Mouse (Mus musculus) E14TG2a.4 (cell line): ENCODE measurements at regions not wholly inside any gene's neighbourhood (a gene's known extent, or its start where the extent isn't known, plus 50 kb on each side); places are given as distances from the start of the nearest gene placed in this dataset.

Experiments used
- CTCF ChIP-seq: conservative IDR thresholded peaks from 2 replicates; pipeline ENCODE4 v1.5.1; 2014; ENCODE audit warnings: low read length
- NANOG ChIP-seq: IDR thresholded peaks from 2 replicates; pipeline ENCODE4 v1.6.1; 2014; ENCODE audit warnings: borderline replicate concordance, low read length, mixed read lengths
- POU5F1 ChIP-seq: IDR thresholded peaks from 2 replicates; pipeline ENCODE4 v1.6.1; 2014; ENCODE audit warnings: low read length, borderline replicate concordance

GRCm38 (mm10) chr16:5570619-5571018, 314.5 kb upstream of the Rbfox1 start:
- TF ChIP-seq CTCF (no peak), NANOG (no peak), POU5F1 (no peak)
